Mouse (Mus musculus) cerebellum, adult 2 months (tissue): ENCODE results near the gene Cbx2.

Source experiments
- CTCF ChIP-seq: fragments of 200-500 bp; IDR thresholded peaks from 2 replicates; pipeline ENCODE4 v1.5.1; 2011; ENCODE audit warnings: low read depth, mild to moderate bottlenecking, control low read depth, low read length, moderate library complexity, borderline replicate concordance; ENCODE audit not compliant: insufficient read depth
- POLR2A ChIP-seq: fragments of 200-500 bp; IDR thresholded peaks from 2 replicates; pipeline ENCODE4 v1.6.1; 2011; ENCODE audit warnings: low read length, control low read depth, borderline replicate concordance; ENCODE audit not compliant: insufficient read depth

DNA sequence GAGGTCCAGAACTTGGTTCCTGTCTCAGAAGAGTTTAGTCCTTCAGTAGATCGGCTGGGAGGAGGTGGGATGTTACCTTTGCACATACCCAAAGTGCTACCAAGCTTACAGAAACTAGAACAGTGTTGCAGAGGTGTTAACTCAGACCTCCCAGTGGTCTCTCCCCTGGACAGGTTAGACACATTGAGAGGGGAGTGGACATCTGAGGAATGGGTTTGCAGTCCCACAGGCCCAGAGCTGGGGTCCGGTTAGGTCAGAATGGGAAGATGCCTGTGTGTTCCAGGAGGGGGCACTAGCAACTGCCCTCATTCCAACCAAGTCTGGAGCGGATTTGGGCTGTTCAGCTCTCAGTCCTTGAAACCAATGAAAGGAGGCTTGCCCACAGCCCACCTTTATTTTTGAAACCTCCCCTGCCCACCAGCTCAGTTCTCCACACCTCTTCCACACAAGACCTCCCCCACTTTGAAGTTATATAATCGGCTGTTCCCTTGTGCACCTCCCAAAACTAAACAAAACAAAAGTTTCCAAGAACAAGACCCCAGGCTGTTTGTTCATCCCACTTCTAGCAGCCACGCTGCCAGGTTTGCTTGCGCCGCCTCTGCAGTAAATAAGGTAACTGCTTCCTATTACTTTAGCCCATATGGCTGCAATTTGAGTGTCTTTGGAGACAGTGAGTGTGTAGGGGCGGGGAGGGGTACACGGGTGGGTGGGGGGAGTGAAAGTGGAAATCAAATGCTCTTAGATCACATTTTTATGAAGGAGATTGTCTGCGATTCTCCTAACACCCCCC, 21.2 kb downstream of the Cbx2 start:
- TF ChIP-seq POLR2A (no peak), CTCF (peak; percentile 67)
